Mouse (Mus musculus) lung, adult 2 months (tissue): ENCODE measurements around the gene Eml3.

Experiments
- CTCF ChIP-seq: fragments of 200-500 bp; IDR thresholded peaks from 2 replicates; pipeline ENCODE4 v1.5.1; 2011; ENCODE audit warnings: mild to moderate bottlenecking, low read length, control low read depth; ENCODE audit not compliant: insufficient read depth
- POLR2A ChIP-seq: fragments of 200-500 bp; IDR thresholded peaks from 2 replicates; pipeline ENCODE4 v1.6.1; 2011; ENCODE audit warnings: low read depth, mild to moderate bottlenecking, control low read depth, low read length, borderline replicate concordance; ENCODE audit errors: extremely low read depth

- TF ChIP-seq POLR2A (no peak), CTCF (no peak)
These were observed 1.3 kb upstream of the Eml3 start for GRCm38 (mm10) chr19:8927891-8928525.
